Mouse (Mus musculus) embryonic fibroblast, embryonic 13.5 days (primary cell): ENCODE measurements around the gene Mylip.

Experiments
- CTCF ChIP-seq: IDR thresholded peaks from 2 replicates; pipeline ENCODE4 v1.5.1; 2011; ENCODE audit warnings: mild to moderate bottlenecking, control low read depth, low read length, moderate library complexity, borderline replicate concordance; ENCODE audit not compliant: insufficient read depth
- POLR2A ChIP-seq: IDR thresholded peaks from 2 replicates; pipeline ENCODE4 v1.6.1; 2011; ENCODE audit warnings: low read depth, mild to moderate bottlenecking, control low read depth, low read length, moderate library complexity

GRCm38 (mm10) chr13:45422251-45422650, 32.7 kb downstream of the Mylip start:
- TF ChIP-seq POLR2A (no peak), CTCF (no peak)
